Mouse (Mus musculus): ENCODE data around the gene Rfx4. TPM values are rescaled to one million over a fixed set of nuclear protein-coding genes. Genes with fewer than 3 reads are reported as not detected.

Gene Rfx4
- polyA plus RNA-seq, 2 experiments from 2014 or later, result not detected

DNA sequence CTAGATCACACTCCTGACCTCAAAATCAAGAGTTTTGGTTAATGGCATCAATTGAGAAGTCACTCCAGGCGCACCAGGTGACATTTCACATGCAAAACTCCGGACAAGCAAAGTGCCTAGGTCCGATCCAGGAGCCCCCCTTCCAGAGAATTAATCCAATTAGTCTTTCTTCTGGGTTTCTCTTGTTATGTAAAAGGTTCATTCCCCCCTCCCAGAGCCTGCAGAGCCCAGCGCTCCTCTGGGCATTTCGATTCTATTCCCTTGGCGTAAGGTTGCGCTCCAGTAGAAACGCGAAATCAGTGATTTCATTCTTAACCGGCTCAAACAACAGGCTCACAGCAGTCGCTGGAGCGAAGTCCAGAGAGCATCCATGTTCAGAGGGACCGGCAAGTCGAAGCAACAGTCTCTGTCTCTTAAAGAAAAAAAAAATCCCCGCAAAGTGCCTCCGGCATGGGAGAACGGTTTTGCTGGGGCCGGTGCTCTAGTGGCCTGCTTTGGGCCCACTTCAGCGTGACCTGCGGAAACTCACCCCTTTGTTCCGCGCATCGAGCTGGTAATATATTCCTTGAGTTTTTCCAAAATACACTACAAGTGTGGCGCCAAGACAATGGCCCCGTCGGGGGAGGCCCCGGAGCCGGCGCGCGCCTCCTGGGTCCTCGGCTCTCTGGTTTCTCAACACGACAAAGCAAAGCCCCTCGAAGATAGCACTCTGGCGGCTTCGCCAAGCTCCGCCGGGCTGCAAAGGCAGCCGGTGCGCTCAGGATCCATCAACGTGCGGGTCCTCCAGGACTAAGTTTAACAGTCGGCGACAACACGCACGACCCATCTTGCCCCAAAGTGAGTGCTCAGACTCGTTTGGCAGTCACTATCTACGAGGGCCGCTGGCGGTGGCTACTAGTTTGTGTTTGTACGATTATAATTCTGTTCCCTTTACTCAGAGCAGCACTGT, 2.9 kb downstream of the Rfx4 start:
- no peak for ATAC-seq

DNA sequence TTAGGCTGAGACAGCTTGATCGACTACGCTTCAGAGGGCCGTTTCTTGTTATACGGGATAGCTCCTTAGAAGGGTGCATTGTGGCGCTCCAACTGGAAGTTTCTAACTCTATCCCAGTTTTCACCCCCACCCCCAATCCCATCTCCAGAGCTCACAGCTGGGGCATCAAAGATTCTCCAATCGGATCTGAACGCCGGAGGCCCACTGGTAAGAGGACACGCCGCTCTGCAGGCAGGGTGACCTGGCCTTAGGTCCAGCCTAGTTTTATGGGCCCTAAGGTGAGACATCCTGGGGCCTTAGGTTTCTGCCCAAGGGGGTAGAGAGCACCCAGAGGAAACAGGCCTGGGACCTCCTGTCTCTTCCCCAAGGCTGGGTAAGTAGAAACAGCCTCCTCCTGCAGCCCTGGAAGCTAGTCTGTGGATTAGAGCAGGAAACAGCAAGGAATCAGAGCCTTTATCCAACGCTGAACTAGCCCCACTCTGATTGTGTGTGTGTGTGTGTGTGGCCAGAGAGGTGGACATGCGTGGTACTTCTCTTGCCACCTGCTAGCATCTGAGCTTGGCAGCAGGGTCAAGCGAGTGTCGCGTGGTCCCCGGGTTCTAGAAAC, 3.8 kb downstream of the Rfx4 start:
- ATAC-seq, result no peak

- ATAC-seq, result no peak
These were observed 4.6 kb downstream of the Rfx4 start for GRCm38 (mm10) chr10:84760118-84761111.

DNA sequence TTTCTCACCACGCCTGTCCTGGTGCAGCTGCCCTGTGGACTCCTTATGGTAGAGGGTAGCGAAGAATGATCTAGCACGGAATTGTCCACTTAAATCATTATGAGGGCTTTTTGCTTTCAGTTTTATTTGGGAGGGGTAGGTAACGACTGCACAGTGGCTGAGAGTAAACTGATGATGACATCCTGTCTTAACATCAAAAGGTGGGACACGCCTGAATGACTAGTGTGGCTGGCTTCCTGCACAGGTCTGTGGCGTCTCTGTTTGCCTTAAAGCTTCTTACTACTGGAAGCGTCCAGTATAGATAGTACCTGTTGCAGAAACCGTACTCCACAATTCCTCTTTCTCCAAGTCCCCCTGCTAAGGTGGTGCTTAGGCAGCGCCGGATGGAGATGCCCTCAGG, 12.9 kb downstream of the Rfx4 start:
- peak; percentile 99 for ATAC-seq

- no peak for ATAC-seq
These were observed 16.7 kb downstream of the Rfx4 start for GRCm38 (mm10) chr10:84772380-84773130.

GRCm38 (mm10) chr10:84773889-84774288, 18.0 kb downstream of the Rfx4 start:
- ATAC-seq, result no peak

- peak; percentile 65 for ATAC-seq
These were observed 18.7 kb downstream of the Rfx4 start for GRCm38 (mm10) chr10:84774573-84774972.

DNA sequence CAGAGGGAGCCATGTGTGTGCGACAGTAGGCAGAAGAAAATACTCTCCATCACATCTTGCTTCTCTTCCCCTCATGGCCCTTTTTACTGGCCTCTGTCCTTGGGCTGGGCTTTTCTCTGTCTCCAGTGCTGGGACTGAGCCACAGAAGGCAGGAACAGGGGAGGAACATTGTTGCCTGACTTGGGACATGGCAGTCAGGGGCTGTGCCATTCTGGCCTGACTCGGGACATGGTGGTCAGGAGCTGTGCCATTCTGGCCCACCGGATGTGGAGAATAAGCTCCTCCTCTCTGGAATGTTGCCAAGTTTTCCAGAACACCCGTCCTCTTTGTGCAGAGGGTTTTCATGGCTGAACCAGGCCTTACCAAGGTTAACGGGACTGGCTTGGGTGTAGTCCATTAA, 21.2 kb downstream of the Rfx4 start:
- no peak for ATAC-seq

GRCm38 (mm10) chr10:84777974-84778373, 22.1 kb downstream of the Rfx4 start:
- ATAC-seq, result no peak

- ATAC-seq, result no peak
These were observed 25.0 kb downstream of the Rfx4 start for GRCm38 (mm10) chr10:84780828-84781227.

- no peak for ATAC-seq
These were observed 29.5 kb downstream of the Rfx4 start for GRCm38 (mm10) chr10:84785339-84785738.

- no peak for ATAC-seq
These were observed 34.5 kb downstream of the Rfx4 start for GRCm38 (mm10) chr10:84790323-84790722.

DNA sequence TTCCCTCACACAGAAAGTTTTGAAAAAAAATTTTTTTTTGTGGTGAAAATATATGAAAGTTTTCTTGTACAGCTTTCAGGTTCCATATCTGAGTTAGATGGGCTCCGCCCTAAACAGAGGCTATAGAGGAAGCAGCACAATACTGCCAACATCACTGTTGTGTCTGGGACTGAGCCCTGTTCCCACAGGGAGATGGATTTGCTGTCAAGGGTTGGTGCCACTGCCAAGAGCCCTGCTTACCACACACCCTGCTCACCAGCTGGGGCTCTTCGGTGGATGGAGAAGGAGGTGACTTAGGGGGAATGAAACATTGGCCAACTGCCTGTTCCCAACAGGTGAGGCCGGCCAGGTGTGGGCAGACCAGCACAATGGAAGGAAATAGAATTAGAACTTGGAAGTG, 35.3 kb downstream of the Rfx4 start:
- ATAC-seq, result no peak

DNA sequence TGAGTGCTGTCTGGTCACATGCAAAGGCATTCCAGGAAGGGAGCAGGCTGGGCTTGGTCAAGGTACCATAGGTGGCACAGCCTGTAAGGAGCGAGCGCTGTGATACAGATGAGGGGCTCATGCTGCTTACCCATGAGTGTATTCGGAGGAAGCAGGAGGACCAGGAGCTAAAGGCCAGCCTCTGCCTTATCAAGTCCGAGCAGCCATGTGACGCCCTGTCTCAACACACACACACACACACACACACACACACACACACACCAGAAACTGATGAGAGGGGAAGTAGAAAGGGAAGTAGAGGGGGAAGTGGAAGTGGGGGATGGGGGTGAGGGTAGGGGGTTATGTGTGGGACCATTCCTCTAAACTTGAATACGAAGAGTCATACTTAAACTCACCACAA, 45.7 kb downstream of the Rfx4 start:
- no peak for ATAC-seq

DNA sequence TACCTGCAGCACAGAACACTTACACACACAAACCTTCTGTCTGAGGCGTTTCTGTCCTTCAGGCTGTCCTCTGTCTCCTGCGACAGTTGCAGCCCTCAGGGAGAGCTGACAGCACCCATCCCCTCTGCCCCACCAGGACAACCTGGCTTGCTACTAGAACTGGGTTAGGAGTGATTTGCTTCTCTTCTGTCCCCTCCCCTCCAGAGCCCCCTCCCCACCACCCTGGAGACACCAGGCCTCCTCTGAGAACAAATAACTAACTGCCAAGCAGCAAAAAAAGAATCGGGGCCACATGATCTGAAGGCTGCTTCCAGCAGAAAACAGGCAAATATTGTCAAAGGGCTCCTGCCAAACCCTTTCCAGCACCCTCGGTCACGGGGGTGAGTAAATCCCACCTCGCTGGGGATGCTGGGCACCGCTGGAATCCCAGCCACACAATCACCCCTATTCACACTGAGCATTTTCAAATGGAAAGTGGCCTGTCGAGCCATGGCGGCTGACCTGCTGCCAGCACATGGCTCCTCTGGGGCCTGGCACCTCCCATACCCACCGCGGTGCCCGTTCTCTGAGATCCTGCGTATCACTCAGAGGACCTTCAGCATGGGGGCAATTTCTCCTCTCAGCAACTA, 47.5 kb downstream of the Rfx4 start:
- ATAC-seq, result no peak

DNA sequence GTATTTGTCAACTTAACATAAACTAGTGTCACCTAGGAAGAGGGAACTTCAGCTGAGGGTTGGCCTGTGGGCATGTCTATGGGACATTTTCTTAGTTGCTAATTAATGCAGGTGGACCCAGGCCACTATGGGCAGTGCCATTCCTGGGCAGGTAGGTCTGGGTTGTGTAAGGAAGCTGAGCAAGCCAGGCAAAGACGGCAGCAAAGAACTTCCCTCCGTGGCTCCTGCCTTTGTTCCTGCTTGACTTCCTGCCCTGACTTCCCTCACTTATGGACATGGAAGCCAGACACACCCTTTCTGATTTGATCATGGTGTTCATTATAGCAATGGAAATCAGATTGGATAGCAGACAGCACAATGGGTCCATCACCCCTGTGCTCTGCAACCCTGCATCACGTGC, 49.7 kb downstream of the Rfx4 start:
- no peak for ATAC-seq

GRCm38 (mm10) chr10:84807206-84807605, 51.3 kb downstream of the Rfx4 start:
- no peak for ATAC-seq

GRCm38 (mm10) chr10:84810030-84810849, 54.4 kb downstream of the Rfx4 start:
- ATAC-seq, result no peak

GRCm38 (mm10) chr10:84811171-84811912, 55.5 kb downstream of the Rfx4 start:
- ATAC-seq, result no peak

GRCm38 (mm10) chr10:84811913-84812295, 56.0 kb downstream of the Rfx4 start:
- no peak for ATAC-seq
